Mouse (Mus musculus): ENCODE results near the gene Klf9.

- TF ChIP-seq CTCF (IDR thresholded peaks at IDR 0.05; ENCODE audit: low read depth) = no peak
- TF ChIP-seq EP300 (IDR thresholded peaks at IDR 0.05; ENCODE audit: low read depth) = no peak
These were observed 4.1 kb downstream of the Klf9 start for GRCm38 (mm10) chr19:23145146-23145545.
